Mouse (Mus musculus) testis, adult 2 months (tissue): Measurements from ENCODE around the gene Cdhr3.

Experiments
- CTCF ChIP-seq: fragments of 200-500 bp; IDR thresholded peaks from 2 replicates; pipeline ENCODE4 v1.5.1; 2012; ENCODE audit warnings: low read depth, mild to moderate bottlenecking, inconsistent platforms, low read length, moderate library complexity; ENCODE audit not compliant: control insufficient read depth, insufficient read depth, insufficient replicate concordance
- POLR2A ChIP-seq: fragments of 200-500 bp; IDR thresholded peaks from 2 replicates; pipeline ENCODE4 v1.6.1; 2012; ENCODE audit warnings: low read depth, mild to moderate bottlenecking, inconsistent platforms, low read length, moderate library complexity; ENCODE audit not compliant: control insufficient read depth

GRCm38 (mm10) chr12:33083362-33083761 is 9.3 kb downstream of the Cdhr3 start:
- TF ChIP-seq POLR2A (no peak), CTCF (no peak)
